Mouse (Mus musculus): ENCODE measurements at regions not wholly inside any gene's neighbourhood (a gene's known extent, or its start where the extent isn't known, plus 50 kb on each side); places are given as distances from the start of the nearest gene placed in this dataset.

DNA sequence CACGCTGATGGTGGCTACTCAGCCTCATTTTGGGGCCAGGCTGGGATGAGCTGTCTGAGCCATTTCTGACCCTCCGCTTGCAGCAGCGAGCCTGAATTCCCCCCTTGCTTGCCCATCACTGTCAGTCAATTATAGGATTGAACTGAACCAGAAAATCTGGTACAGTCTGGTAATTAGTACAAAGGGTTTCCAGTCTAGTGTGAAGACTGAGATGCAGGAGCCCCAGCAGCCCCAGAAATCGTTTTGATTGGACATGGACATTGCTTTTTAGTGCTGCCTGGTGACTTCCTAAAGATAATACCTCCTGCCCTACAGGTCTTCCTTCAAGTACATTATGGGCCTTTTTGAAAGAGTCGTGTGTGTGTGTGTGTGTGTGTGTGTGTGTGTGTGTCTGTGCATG lies 88.5 kb upstream of the Sox2 start:
- peak overlapping the region; percentile 53 for H3K4me2 ChIP-seq (replicated peaks)
- H3K9me3 ChIP-seq, result no peaks in the 10 kb centered on the region
- H3K4me3 ChIP-seq, result peak overlapping the region; percentile 33
- H3K4me1 ChIP-seq, result peaks cover 57% of the 10 kb centered on the region
- peaks cover 7% of the 10 kb centered on the region; the same call in 1 of the 2 replicates for H3K27me3 ChIP-seq
- H3K9ac ChIP-seq (replicated peaks), result peak overlapping the region; percentile 20; the same call in 1 of the 2 replicates
- WGBS, result 22% methylated on average over 5 of the region's 5 CpGs
- peak overlapping the region; percentile 69 for H3K27ac ChIP-seq (replicated peaks)
- ATAC-seq (ENCODE audit: low FRiP score, low read depth), result peak; percentile 72
- H3K36me3 ChIP-seq, result no peaks in the 10 kb centered on the region

DNA sequence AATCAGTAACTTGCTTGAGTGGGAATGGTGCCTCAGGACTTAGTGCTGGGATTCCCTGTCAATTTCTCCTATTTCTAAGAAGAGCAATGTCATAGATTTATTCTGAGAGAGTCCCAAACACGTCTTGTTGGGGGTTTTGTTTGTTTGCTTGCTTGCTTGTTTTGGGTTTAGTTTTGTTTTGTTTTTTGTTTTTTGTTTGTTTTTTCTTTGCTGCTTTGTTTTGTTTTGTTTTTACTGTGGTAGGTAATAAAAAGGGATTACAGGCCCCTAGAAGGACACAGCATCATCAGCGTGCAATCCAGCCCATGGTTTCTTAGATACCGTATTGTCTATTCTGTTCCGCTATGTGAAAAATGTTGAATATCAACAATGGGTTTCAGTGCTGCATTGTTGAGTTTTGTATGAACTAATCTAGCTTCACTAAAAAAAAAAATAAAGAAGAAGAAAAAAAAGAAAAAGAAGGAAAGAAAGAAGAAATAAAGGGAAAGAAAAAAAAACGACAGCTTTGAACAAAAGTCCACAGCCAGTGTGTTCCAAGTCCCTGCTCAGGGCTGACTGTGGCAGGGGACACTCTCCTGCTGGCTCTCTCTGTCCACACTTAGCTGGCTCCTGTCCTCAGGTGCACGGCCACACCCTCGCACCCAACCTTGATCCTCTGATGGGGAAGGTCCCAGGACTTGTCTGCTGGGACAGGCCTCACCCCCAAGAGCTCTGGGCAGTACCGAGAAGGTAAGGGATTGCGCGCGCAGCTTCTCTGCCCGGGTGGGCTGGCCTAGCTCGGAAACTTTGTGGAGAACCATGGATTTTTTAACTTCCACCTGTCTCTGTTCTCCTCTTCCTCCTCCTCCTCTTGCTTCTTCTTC lies 90.1 kb upstream of the Sox2 start:
- H3K27ac ChIP-seq (replicated peaks), result peak overlapping the region; percentile 80
- peaks cover 5% of the 10 kb centered on the region; the same call in 1 of the 2 replicates for H3K27me3 ChIP-seq
- WGBS, result 13% methylated on average over 13 of the region's 13 CpGs
- H3K4me2 ChIP-seq (replicated peaks), result peak overlapping the region; percentile 53
- H3K9me3 ChIP-seq, result no peaks in the 10 kb centered on the region
- no peaks in the 10 kb centered on the region for H3K36me3 ChIP-seq
- peak overlapping the region; percentile 41 for H3K4me3 ChIP-seq
- peak overlapping the region; percentile 49; the same call in 1 of the 2 replicates for H3K9ac ChIP-seq (replicated peaks)
- ATAC-seq (ENCODE audit: low FRiP score, low read depth), result peak; percentile 32; the same call in 1 of the 2 replicates
- H3K4me1 ChIP-seq, result peaks cover 42% of the 10 kb centered on the region

DNA sequence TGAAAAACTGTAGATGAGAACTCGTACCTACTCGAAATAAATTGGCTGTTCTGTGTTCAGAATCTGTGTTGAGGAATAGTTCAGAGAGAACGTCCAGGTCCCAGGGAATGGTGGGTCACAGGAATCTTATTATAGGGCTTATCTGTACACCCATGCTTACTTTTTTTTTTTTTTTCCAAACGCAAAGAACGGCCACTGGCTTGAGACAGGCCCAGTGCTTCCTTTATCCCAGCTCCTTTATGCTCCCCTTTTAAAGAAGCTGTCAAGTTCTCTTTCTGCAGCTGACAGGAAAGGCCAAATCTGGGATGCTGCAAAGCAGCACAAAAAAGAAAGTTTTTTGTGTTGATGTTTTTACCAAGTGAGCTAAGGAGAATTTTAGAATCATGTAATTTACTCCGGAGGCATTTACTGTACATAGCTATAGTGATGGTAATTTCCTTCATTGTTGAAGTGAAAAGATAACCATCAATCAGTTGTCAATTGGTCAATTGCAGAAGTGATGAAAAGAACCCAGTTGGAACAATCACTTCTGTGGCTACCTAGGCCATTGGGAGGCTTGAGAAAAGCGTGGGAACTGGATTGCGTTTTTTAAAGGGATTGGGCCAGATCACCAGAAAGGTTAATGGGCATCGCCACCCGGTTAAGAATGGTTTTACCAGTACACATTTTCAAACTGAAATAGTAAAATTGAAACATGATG lies 91.2 kb upstream of the Sox2 start:
- 14% methylated on average over 10 of the region's 10 CpGs for WGBS

DNA sequence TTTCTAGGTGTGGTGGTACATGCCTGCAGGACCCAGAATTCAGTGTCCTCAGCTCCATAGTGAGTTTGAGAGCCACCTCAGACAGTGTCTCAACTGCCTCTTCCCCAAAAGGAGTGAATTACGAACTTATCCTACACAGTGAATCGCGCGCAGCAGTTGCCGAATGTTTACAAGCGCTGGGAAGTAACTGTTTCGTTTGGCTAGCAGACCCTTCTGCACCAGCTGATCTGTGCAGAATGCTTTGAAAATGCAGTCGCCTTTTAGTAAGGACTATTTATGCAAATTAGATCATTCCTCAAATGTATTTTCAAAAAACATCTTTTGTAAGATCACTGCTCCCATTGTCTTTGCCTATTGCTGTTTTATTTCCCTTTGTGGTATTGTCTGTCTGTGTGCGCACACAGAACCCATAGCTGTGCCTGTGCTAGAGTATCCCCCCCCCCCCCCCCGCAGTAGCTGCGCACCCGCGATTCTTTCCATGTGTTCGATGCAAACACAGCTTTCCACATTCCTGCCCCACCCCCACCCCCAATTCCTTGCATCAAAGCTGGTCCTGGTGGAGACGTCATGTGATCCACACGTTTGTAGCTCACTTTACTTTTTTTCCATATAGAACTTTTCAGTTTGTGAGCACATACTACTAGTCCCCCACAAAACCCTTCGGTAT lies 97.5 kb upstream of the Sox2 start:
- WGBS, result 60% methylated on average over 16 of the region's 17 CpGs
- Histone ChIP-seq H3K36me3 (no peaks in the 10 kb centered on the region), H3K9me3 (no peaks in the 10 kb centered on the region), H3K4me3 (no peak overlapping the region), H3K27ac (replicated peaks) (no peak overlapping the region), H3K27me3 (peaks cover 7% of the 10 kb centered on the region), H3K4me1 (peaks cover 13% of the 10 kb centered on the region; the same call in 1 of the 2 replicates), H3K4me2 (replicated peaks) (no peak overlapping the region), H3K9ac (replicated peaks) (no peak overlapping the region)
- 0 out of 2 replicates have a peak, but pooled peaks have one; percentile 19 for ATAC-seq (ENCODE audit: low FRiP score, low read depth)

More for the DNA sequence above, 91.2 kb upstream of the Sox2 start:
- peaks cover 42% of the 10 kb centered on the region for H3K4me1 ChIP-seq
- H3K9me3 ChIP-seq, result no peaks in the 10 kb centered on the region
- peak; percentile 50; the same call in 1 of the 2 replicates for ATAC-seq (ENCODE audit: low FRiP score, low read depth)
- H3K36me3 ChIP-seq, result no peaks in the 10 kb centered on the region
- peaks cover 5% of the 10 kb centered on the region; the same call in 1 of the 2 replicates for H3K27me3 ChIP-seq
- H3K9ac ChIP-seq (replicated peaks), result no peak overlapping the region
- H3K4me3 ChIP-seq, result no peak overlapping the region
- peak overlapping the region; percentile 19; the same call in 1 of the 2 replicates for H3K4me2 ChIP-seq (replicated peaks)
- peak overlapping the region; percentile 39; the same call in 1 of the 2 replicates for H3K27ac ChIP-seq (replicated peaks)

DNA sequence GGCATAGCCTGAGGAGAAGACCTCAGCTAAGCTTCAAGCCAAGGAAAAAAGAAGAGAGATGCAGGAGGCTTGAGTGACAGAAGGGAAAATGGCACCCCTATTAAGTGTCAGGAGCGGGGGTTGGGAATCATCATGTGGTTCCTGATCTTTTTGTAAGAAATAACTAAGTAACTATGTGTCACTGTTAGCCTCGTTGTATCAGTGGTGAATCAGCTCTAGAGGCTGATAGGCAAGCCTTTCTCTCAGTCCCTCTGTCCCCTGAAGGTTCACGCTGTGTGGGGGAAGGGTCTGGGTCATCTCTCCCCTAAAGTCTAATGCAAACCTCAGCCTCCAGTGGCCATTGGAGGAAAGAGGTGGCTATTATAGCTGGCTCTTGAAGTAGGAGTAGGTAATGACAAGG lies 99.1 kb upstream of the Sox2 start:
- Histone ChIP-seq H3K27ac (replicated peaks) (no peak overlapping the region), H3K36me3 (no peaks in the 10 kb centered on the region), H3K4me3 (no peak overlapping the region), H3K4me1 (peaks cover 13% of the 10 kb centered on the region; the same call in 1 of the 2 replicates), H3K9me3 (no peaks in the 10 kb centered on the region), H3K9ac (replicated peaks) (no peak overlapping the region), H3K4me2 (replicated peaks) (no peak overlapping the region), H3K27me3 (peaks cover 3% of the 10 kb centered on the region; the same call in 1 of the 2 replicates)
- WGBS, result 51% methylated on average over 3 of the region's 3 CpGs
- ATAC-seq (ENCODE audit: low FRiP score, low read depth), result no peak

DNA sequence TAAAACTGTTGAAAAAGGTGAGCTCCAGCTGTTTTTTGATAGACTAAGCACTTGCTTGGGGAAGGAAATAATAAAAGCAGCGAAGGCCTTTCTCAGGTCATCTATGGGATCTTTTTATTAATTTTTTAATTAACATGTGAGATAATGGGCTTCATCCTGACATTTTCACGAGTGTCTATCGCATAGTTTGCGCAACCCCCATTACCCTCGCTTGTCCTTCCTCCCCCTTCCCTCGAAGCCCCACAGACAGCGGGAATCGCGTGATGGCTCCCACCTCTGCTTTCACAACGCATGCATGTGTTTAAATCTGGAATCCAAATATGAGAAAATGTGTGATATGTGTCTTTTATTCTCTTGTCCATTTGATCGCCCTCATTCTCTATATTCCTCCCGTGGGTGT lies 100.0 kb upstream of the Sox2 start:
- no peak overlapping the region for H3K9ac ChIP-seq (replicated peaks)
- H3K27me3 ChIP-seq, result peaks cover 3% of the 10 kb centered on the region; the same call in 1 of the 2 replicates
- H3K27ac ChIP-seq (replicated peaks), result no peak overlapping the region
- WGBS, result 78% methylated on average over 12 of the region's 12 CpGs
- no peak for ATAC-seq (ENCODE audit: low FRiP score, low read depth)
- H3K4me1 ChIP-seq, result peaks cover 13% of the 10 kb centered on the region; the same call in 1 of the 2 replicates
- H3K4me3 ChIP-seq, result no peak overlapping the region
- no peaks in the 10 kb centered on the region for H3K9me3 ChIP-seq
- H3K4me2 ChIP-seq (replicated peaks), result no peak overlapping the region
- H3K36me3 ChIP-seq, result no peaks in the 10 kb centered on the region

DNA sequence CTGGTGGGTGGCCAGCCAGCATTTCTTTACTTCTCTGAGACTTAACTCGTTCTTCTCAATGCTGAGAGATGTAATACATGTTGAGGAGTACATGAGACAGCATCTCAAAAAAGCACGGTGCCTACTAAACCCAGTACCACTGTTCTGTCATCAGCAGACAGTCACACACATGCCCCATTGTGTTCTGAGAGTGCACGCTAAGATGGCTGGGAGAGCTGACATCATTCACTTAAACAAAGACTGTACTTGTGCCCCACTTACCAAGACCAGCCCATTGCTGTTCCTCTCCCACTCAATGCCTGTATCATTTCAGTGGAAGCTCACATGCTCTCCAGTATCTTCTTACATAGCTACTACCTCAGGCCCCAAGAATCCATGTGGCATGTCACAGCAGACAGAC lies 117.8 kb upstream of the Sox2 start:
- no peak overlapping the region for H3K4me2 ChIP-seq (replicated peaks)
- 0 out of 2 replicates have a peak, but pooled peaks have one; percentile 49 for ATAC-seq (ENCODE audit: low FRiP score, low read depth)
- 0 out of 2 replicates have a peak overlapping the region, but pooled peaks have one; percentile 25 for H3K27ac ChIP-seq (replicated peaks)
- H3K9me3 ChIP-seq, result 0 out of 2 replicates have a peak, but pooled peaks cover 2% of the 10 kb centered on the region
- H3K9ac ChIP-seq (replicated peaks), result no peak overlapping the region
- WGBS, result 50% methylated on average over 3 of the region's 3 CpGs
- H3K27me3 ChIP-seq, result peaks cover 9% of the 10 kb centered on the region; the same call in 1 of the 2 replicates
- no peaks in the 10 kb centered on the region for H3K36me3 ChIP-seq
- no peak overlapping the region for H3K4me3 ChIP-seq
- peaks cover 15% of the 10 kb centered on the region for H3K4me1 ChIP-seq

DNA sequence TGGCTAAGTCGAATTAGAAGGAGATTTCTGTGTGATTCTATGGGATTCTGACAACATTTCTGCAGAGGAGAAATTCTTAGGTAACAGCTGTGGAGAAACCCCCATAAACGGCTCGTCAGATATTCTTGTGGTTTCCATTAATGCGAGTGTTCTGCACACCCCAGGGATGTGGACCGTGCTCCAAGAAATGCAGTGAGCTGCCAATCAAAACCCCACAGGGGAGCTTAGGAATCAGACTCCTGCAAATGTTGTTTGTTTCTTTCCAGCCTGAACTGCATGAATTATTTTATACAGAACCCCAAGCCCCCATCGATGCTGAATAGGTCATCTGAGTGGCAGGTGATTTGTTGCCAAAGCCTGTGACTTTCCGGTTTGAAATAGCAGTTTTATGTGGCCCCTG lies 118.4 kb upstream of the Sox2 start:
- 47% methylated on average over 7 of the region's 7 CpGs for WGBS
- no peak overlapping the region for H3K4me2 ChIP-seq (replicated peaks)
- H3K4me3 ChIP-seq, result no peak overlapping the region
- H3K4me1 ChIP-seq, result peaks cover 15% of the 10 kb centered on the region
- no peaks in the 10 kb centered on the region for H3K36me3 ChIP-seq
- no peak overlapping the region for H3K9ac ChIP-seq (replicated peaks)
- H3K27me3 ChIP-seq, result peaks cover 9% of the 10 kb centered on the region; the same call in 1 of the 2 replicates
- 0 out of 2 replicates have a peak overlapping the region, but pooled peaks have one; percentile 25 for H3K27ac ChIP-seq (replicated peaks)
- peak; percentile 58; the same call in 1 of the 2 replicates for ATAC-seq (ENCODE audit: low FRiP score, low read depth)
- no peaks in the 10 kb centered on the region for H3K9me3 ChIP-seq

DNA sequence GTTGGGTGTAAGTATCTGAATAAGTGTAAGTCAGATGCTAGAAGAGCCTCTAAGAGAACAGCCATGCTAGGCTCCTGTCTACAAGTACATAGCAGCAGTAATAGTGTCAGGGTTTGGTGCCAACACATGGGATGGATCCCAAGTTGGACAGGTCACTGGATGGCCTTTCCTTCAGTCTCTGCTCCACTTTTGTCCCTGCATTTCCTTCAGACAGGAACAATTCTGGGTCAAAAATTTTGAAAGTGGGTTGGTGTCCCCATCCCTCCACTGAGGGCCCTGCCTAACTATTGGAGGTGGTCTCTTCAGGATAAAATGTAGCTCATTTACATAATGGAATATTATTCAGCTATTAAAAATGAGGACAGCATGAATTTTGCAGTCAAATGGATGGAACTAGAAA lies 122.7 kb upstream of the Sox2 start:
- H3K9me3 ChIP-seq, result 0 out of 2 replicates have a peak, but pooled peaks cover 10% of the 10 kb centered on the region
- ATAC-seq (ENCODE audit: low FRiP score, low read depth), result no peak
- H3K4me1 ChIP-seq, result peaks cover 12% of the 10 kb centered on the region
- H3K4me3 ChIP-seq, result no peak overlapping the region
- no peak overlapping the region for H3K9ac ChIP-seq (replicated peaks)
- no peak overlapping the region for H3K4me2 ChIP-seq (replicated peaks)
- no peaks in the 10 kb centered on the region for H3K36me3 ChIP-seq
- H3K27me3 ChIP-seq, result peaks cover 14% of the 10 kb centered on the region; the same call in 1 of the 2 replicates
- H3K27ac ChIP-seq (replicated peaks), result no peak overlapping the region

DNA sequence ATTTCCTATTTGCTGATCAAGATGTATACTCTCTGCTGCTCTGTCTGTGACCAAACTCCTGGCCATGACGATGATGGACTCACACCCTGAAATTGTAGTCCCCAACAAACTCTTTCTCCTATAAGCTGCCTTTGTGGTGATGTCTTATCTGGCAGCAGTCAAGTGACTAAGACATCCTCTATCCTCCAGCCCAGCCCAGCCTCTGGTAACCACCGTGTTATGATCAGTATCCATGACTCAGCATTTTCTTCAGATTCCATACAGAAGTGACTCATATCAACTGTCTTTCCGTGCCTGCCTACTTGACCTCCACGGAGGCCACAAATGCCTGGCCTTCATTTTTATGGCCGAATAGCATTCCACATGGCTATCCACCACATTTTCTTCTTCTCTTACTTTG lies 124.5 kb upstream of the Sox2 start:
- no peak overlapping the region for H3K4me2 ChIP-seq (replicated peaks)
- H3K9ac ChIP-seq (replicated peaks), result no peak overlapping the region
- WGBS, result 88% methylated on average over 5 of the region's 5 CpGs
- H3K9me3 ChIP-seq, result 0 out of 2 replicates have a peak, but pooled peaks cover 10% of the 10 kb centered on the region
- peaks cover 8% of the 10 kb centered on the region; the same call in 1 of the 2 replicates for H3K27me3 ChIP-seq
- H3K4me1 ChIP-seq, result peaks cover 7% of the 10 kb centered on the region
- no peak for ATAC-seq (ENCODE audit: low FRiP score, low read depth)
- no peak overlapping the region for H3K27ac ChIP-seq (replicated peaks)
- H3K4me3 ChIP-seq, result no peak overlapping the region
- no peaks in the 10 kb centered on the region for H3K36me3 ChIP-seq

DNA sequence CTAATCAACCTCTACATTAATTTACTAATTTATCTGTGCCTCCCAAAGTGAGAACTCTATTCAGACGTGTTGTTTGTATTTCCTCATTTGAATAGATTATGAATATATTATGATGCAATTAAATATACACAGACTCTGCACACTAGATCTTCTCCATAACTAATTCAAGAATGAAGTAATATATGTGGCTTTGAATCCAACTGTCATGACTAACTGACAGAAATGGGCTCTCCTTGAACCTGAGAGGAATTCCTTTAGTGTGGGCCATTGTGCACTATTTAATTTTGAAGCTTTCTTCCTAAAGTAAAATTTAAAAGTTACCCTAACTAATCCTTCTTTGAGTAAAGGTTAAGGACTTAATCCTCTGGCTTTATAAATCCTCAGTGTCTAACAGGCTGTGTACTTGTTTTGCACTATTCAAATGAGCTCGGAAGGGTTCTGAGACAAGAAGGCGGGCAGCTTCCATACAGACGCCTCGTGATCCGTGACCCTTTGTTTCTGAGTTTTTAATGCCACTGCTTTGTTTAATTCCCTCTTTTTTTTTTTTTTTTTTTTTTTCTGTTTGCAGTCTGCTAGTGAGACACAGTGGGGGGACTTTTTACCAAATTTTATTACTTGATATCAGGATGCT lies 128.0 kb upstream of the Sox2 start:
- Histone ChIP-seq H3K4me3 (no peak overlapping the region), H3K9ac (replicated peaks) (no peak overlapping the region), H3K27me3 (peaks cover 4% of the 10 kb centered on the region; the same call in 1 of the 2 replicates), H3K27ac (replicated peaks) (no peak overlapping the region), H3K9me3 (0 out of 2 replicates have a peak, but pooled peaks cover 10% of the 10 kb centered on the region), H3K4me1 (peaks cover 7% of the 10 kb centered on the region), H3K4me2 (replicated peaks) (no peak overlapping the region), H3K36me3 (no peaks in the 10 kb centered on the region)
- WGBS, result 12% methylated on average over 6 of the region's 6 CpGs
- peak; percentile 66 for ATAC-seq (ENCODE audit: low FRiP score, low read depth)
